Mouse (Mus musculus) brain, adult 10 weeks (tissue): ENCODE results near the gene Drosha. TPM values are rescaled to one million over a fixed set of nuclear protein-coding genes. Genes with fewer than 3 reads are reported as not detected.

ENCODE experiments used
- polyA plus RNA-seq: library from polyadenylated mRNA; stranded (reverse); fragments of 350-450 nt; fragmentation: Illumina TruSeq; extraction: RNeasy Lipid Tissue Mini Kit (QIAGEN cat#74804); gene quantifications from one replicate; pipeline ENCODE4 v1.2.3, GENCODE M21; 2015; ENCODE audit warnings: low read depth, low replicate concordance

Drosha gene
- polyA plus RNA-seq: 60.2 TPM

GRCm38 (mm10) chr15:12824197-12824952, at the start of gene Drosha, which contains the start of gene 6030458C11Rik:
Drosha (plus strand) TSS chr15:12824815.
6030458C11Rik (minus strand) TSS chr15:12824649.

Other genes starting within 250 kb of the Drosha start
- 20.5 TPM for gene Pdzd2, start 84.9 kb upstream of the Drosha start, polyA plus RNA-seq
- 27.5 TPM for gene 6030458C11Rik, start 166 bp upstream of the Drosha start, polyA plus RNA-seq